In the genomic region with DNA sequence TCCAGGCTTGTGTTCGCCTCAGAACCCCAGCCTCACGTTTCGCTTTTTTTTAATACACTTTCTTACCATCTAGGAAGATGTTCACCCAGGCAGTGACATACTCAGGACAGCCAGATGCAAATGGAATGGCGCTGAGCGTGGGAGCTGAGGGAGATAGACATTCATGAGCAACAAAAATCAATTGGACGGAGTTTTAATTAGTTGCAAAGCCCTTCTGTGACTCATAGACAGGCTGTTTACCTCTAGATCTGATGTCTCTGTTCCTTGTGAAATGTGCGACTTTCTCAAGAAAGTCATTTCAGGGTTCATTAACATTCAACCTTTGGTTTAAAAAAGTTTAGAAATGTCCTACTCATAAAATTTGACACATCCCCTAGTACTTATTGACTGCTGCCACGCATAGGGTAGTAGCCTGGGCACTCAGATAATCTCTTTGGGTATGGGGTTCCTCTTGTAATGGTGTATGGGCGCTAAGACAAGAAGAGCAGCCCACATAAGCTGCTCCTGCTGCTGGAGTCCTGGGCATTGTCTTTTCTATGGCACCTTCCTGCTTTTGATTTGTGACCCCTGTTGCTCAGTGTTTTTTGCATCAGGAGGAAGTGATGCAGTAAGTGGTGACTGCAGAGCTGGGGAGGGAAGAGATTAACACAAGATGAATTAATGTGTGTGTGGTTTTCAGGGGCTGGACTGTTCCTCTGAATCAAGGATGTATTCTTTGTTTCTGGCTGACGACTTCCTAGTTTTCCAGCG, we compare ENCODE assay signal across 8 mouse cellular contexts. TPM values are rescaled to one million over a fixed set of nuclear protein-coding genes. Genes with fewer than 3 reads are reported as not detected.
DNase-seq lines count a peak whose midpoint lies in the region; ATAC-seq lines count a peak whose summit lies in the region.

No protein-coding gene starts in this region.

- no peak overlapping the region for H3K9ac ChIP-seq in forebrain, embryonic 15.5 days (replicated peaks)
- no peak overlapping the region for H3K9ac ChIP-seq in forebrain, embryonic 14.5 days (ENCODE audit: low read length)
- H3K9ac ChIP-seq in liver, embryonic 15.5 days, result no peak overlapping the region

- peaks cover 22% of the 10 kb centered on the region for H3K4me1 ChIP-seq in forebrain, embryonic 15.5 days
- H3K4me1 ChIP-seq in forebrain, embryonic 14.5 days (ENCODE audit: control insufficient read depth, insufficient read depth, low read length), result peaks cover 3% of the 10 kb centered on the region; the same call in 1 of the 2 replicates
- peaks cover 43% of the 10 kb centered on the region for H3K4me1 ChIP-seq in liver, embryonic 15.5 days (replicated peaks)

- no peaks in the 10 kb centered on the region for H3K27me3 ChIP-seq in forebrain, embryonic 15.5 days
- no peaks in the 10 kb centered on the region for H3K27me3 ChIP-seq in forebrain, embryonic 14.5 days (replicated peaks; ENCODE audit: control insufficient read depth, insufficient read depth, low read length)
- H3K27me3 ChIP-seq in liver, embryonic 15.5 days, result no peaks in the 10 kb centered on the region

- DNase-seq in forebrain, embryonic 14.5 days (ENCODE audit: low spot score), result no peak
- peak; percentile 15 to 26 for DNase-seq in spleen, postnatal 36 days (ENCODE audit: low spot score in 2 of 2)
- no peak for DNase-seq in spleen, postnatal 14 days (ENCODE audit: low spot score in 2 of 2)
- no peak for DNase-seq in ovary, postnatal 36 days (ENCODE audit: low spot score)
- no peak for DNase-seq in cerebellum, adult 18-20 months
- DNase-seq in gastrocnemius, postnatal 36 days, result no peak

- H3K9me3 ChIP-seq in forebrain, embryonic 15.5 days, result no peaks in the 10 kb centered on the region
- H3K9me3 ChIP-seq in forebrain, embryonic 14.5 days (replicated peaks; ENCODE audit: control insufficient read depth, low read length), result no peaks in the 10 kb centered on the region
- no peaks in the 10 kb centered on the region for H3K9me3 ChIP-seq in liver, embryonic 15.5 days (replicated peaks)

- H3K27ac ChIP-seq in forebrain, embryonic 15.5 days (replicated peaks), result no peak overlapping the region
- no peak overlapping the region for H3K27ac ChIP-seq in forebrain, embryonic 14.5 days (ENCODE audit: low read depth, low read length)
- 0 out of 2 replicates have a peak overlapping the region, but pooled peaks have one; percentile 19 for H3K27ac ChIP-seq in liver, embryonic 15.5 days (replicated peaks)

- 37% methylated on average over 11 of the region's 11 CpGs for WGBS in forebrain, embryonic 15.5 days
- 38% methylated on average over 11 of the region's 11 CpGs for WGBS in forebrain, embryonic 14.5 days
- WGBS in liver, embryonic 15.5 days (ENCODE audit: insufficient replicate concordance), result 39% methylated on average over 11 of the region's 11 CpGs

- intact Hi-C loops in gastrocnemius, postnatal 36 days (cut with DNase I), result no loop called here

- no peak overlapping the region for H3K4me3 ChIP-seq in forebrain, embryonic 15.5 days
- no peak overlapping the region for H3K4me3 ChIP-seq in forebrain, embryonic 14.5 days (ENCODE audit: low read depth, low read length)
- no peak overlapping the region for H3K4me3 ChIP-seq in liver, embryonic 15.5 days (replicated peaks)

- H3K36me3 ChIP-seq in forebrain, embryonic 15.5 days, result no peaks in the 10 kb centered on the region
- no peaks in the 10 kb centered on the region for H3K36me3 ChIP-seq in forebrain, embryonic 14.5 days (ENCODE audit: control insufficient read depth, insufficient read depth, low read length)
- H3K36me3 ChIP-seq in liver, embryonic 15.5 days (replicated peaks), result no peaks in the 10 kb centered on the region

- 0 out of 2 replicates have a peak, but pooled peaks have one; percentile 29 for ATAC-seq in forebrain, embryonic 15.5 days (replicated peaks)
- no peak for ATAC-seq in forebrain, embryonic 14.5 days
- ATAC-seq in liver, embryonic 15.5 days (ENCODE audit: insufficient read depth), result peak; percentile 40; the same call in 1 of the 2 replicates

- H3K4me2 ChIP-seq in forebrain, embryonic 15.5 days (replicated peaks), result no peak overlapping the region
- no peak overlapping the region for H3K4me2 ChIP-seq in forebrain, embryonic 14.5 days (ENCODE audit: low read length)
- no peak overlapping the region for H3K4me2 ChIP-seq in liver, embryonic 15.5 days

RNA-seq across cellular contexts. Expression of gene Crim1, which starts 46.8 kb away (rescaled TPM):
- polyA plus RNA-seq in forebrain, embryonic 15.5 days (2015; fragmentation: Nextera tagmentation; extraction: Ambion mirVana), result 6.7 and 7.3 TPM in 2 replicates
- 3.6 and 5.3 TPM in 2 replicates for polyA plus RNA-seq in forebrain, embryonic 14.5 days (2014; fragmentation: Nextera tagmentation; extraction: Ambion mirVana)
- 0.63 and 0.96 TPM in 2 replicates for polyA plus RNA-seq in liver, embryonic 15.5 days (2015; fragmentation: Nextera tagmentation; extraction: Ambion mirVana)
- total RNA-seq in gastrocnemius, postnatal 36 days (2021), result 10 to 100 TPM; 25.0 to 25.6 TPM

Comparison
In these comparisons a context has a peak if more than half of its experiments do, and no peak if none do; other contexts are left out.
1. DNase-seq: peak in spleen, postnatal 36 days (2 of 2); none in forebrain, embryonic 14.5 days (single experiment), spleen, postnatal 14 days (0 of 2), ovary, postnatal 36 days (single experiment), cerebellum, adult 18-20 months (0 of 2) and gastrocnemius, postnatal 36 days (0 of 2).